Mouse (Mus musculus): Measurements from ENCODE around the gene Ddx19a. TPM values are rescaled to one million over a fixed set of nuclear protein-coding genes. Genes with fewer than 3 reads are reported as not detected.

The Ddx19a gene
- 14.1 and 16.8 TPM in 2 replicates for polyA plus RNA-seq (2016; fragmentation: Nextera tagmentation; extraction: Ambion mirVana)

- H3K27ac ChIP-seq: peak within 1 kb of the TSS; percentile 79
- WGBS: 4% methylated on average over 58 of the region's 58 CpGs
- peaks cover 10% of the 10 kb centered on the region for H3K36me3 ChIP-seq
- ATAC-seq (ENCODE audit: insufficient number of reproducible peaks, insufficient read depth, low FRiP score, low TSS enrichment): peak; percentile 93
- peak within 1 kb of the TSS; percentile 76 for H3K4me3 ChIP-seq
- no peaks in the 10 kb centered on the region for H3K27me3 ChIP-seq
- no peaks in the 10 kb centered on the region for H3K9me3 ChIP-seq
- H3K9ac ChIP-seq: peak within 1 kb of the TSS; percentile 70
- peak within 1 kb of the TSS; percentile 83 for H3K4me2 ChIP-seq (replicated peaks)
- H3K4me1 ChIP-seq: peaks cover 5% of the 10 kb centered on the region
These were observed at the start of gene Ddx19a for GRCm38 (mm10) chr8:110997547-110998531. Ddx19a (minus strand) TSS chr8:110997800.

DNA sequence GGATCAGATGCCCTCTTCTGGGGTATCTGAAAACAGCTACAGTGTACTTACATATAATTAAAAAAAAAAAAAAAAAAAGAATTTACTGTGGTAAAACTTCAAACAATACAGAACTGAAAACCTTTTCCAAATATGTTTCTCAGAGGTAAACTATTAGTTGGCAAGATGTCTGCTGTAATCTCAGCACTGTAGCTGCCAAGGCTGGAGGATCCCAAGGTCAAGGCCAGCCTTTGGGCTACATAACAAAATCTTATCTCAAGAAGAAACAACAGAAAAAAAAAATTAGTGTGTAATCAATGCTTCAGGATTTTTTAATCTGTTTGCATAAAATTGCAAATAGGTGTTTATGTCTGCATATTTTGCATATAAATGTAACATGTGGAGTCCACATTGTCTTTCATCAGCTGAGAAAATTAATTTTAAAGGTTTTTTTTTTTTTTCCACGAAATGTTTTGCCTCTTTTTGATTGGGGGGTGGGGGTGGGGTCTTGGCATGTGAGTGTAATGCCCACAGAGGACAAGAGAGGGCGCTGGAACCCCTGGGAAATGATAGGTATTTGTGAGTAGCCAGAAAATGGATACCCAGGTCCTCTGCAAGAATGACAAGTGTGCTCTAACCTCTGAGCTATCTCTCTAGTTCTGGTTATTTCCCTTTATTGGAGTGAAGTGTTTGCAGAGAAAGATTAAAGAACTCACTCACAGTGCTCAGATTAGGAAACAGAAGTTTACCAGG, 46.6 kb upstream of the Ddx19a start:
- WGBS: 44% methylated on average over 2 of the region's 2 CpGs
- no peak for ATAC-seq (ENCODE audit: insufficient number of reproducible peaks, insufficient read depth, low FRiP score, low TSS enrichment)
- Histone ChIP-seq H3K4me3 (no peak overlapping the region), H3K27me3 (no peaks in the 10 kb centered on the region), H3K4me1 (no peaks in the 10 kb centered on the region), H3K27ac (no peak overlapping the region), H3K4me2 (replicated peaks) (no peak overlapping the region), H3K9me3 (no peaks in the 10 kb centered on the region), H3K36me3 (peaks cover 96% of the 10 kb centered on the region), H3K9ac (no peak overlapping the region)

DNA sequence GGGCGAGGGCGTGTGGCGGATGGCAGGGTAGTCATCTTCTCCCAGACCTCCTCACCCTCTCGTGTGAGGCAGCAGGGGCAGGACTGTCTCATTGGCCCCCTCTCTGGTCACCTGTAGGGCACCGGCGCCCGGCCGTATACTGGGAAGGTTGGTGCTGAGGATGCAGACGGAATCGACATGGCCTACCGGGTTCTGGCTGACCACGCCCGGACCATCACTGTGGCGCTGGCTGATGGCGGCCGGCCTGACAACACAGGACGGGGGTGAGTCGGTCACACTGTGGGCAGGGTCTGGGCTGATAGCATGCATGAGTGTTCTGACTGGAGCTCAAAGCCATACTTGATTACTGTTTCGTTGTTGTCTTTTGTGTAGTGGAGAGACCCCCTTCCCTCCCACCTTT, 44.9 kb upstream of the Ddx19a start:
- H3K36me3 ChIP-seq: peaks cover 92% of the 10 kb centered on the region
- no peak overlapping the region for H3K4me3 ChIP-seq
- H3K9ac ChIP-seq: no peak overlapping the region
- no peak for ATAC-seq (ENCODE audit: insufficient number of reproducible peaks, insufficient read depth, low FRiP score, low TSS enrichment)
- H3K27ac ChIP-seq: no peak overlapping the region
- H3K4me1 ChIP-seq: no peaks in the 10 kb centered on the region
- WGBS: 96% methylated on average over 19 of the region's 19 CpGs
- H3K27me3 ChIP-seq: no peaks in the 10 kb centered on the region
- H3K4me2 ChIP-seq (replicated peaks): no peak overlapping the region
- no peaks in the 10 kb centered on the region for H3K9me3 ChIP-seq

GRCm38 (mm10) chr8:111036591-111036990, 39.0 kb upstream of the Ddx19a start:
- peaks cover 44% of the 10 kb centered on the region for H3K36me3 ChIP-seq
- WGBS: 95% methylated on average over 15 of the region's 15 CpGs
- no peak for ATAC-seq (ENCODE audit: insufficient number of reproducible peaks, insufficient read depth, low FRiP score, low TSS enrichment)

GRCm38 (mm10) chr8:111034276-111034675, 36.7 kb upstream of the Ddx19a start:
- Histone ChIP-seq H3K9ac (peak overlapping the region; percentile 73), H3K4me2 (replicated peaks) (peak overlapping the region; percentile 66), H3K36me3 (peaks cover 24% of the 10 kb centered on the region), H3K4me3 (peak overlapping the region; percentile 77), H3K27me3 (no peaks in the 10 kb centered on the region), H3K4me1 (peaks cover 15% of the 10 kb centered on the region), H3K9me3 (no peaks in the 10 kb centered on the region), H3K27ac (peak overlapping the region; percentile 65)
- WGBS: 20% methylated on average over 12 of the region's 12 CpGs
- ATAC-seq (ENCODE audit: insufficient number of reproducible peaks, insufficient read depth, low FRiP score, low TSS enrichment): 0 out of 2 replicates have a peak, but pooled peaks have one; percentile 8

More at GRCm38 (mm10) chr8:111036591-111036990, 39.0 kb upstream of the Ddx19a start:
- no peak overlapping the region for H3K9ac ChIP-seq
- no peak overlapping the region for H3K4me3 ChIP-seq
- no peaks in the 10 kb centered on the region for H3K9me3 ChIP-seq
- H3K4me1 ChIP-seq: peaks cover 15% of the 10 kb centered on the region
- H3K27me3 ChIP-seq: no peaks in the 10 kb centered on the region
- no peak overlapping the region for H3K27ac ChIP-seq
- no peak overlapping the region for H3K4me2 ChIP-seq (replicated peaks)

- peaks cover 15% of the 10 kb centered on the region for H3K4me1 ChIP-seq
- H3K36me3 ChIP-seq: peaks cover 18% of the 10 kb centered on the region
- H3K9me3 ChIP-seq: no peaks in the 10 kb centered on the region
- H3K27ac ChIP-seq: peak overlapping the region; percentile 65
- 6% methylated on average over 37 of the region's 37 CpGs for WGBS
- peak overlapping the region; percentile 77 for H3K4me3 ChIP-seq
- ATAC-seq (ENCODE audit: insufficient number of reproducible peaks, insufficient read depth, low FRiP score, low TSS enrichment): peak; percentile 92
- no peaks in the 10 kb centered on the region for H3K27me3 ChIP-seq
- peak overlapping the region; percentile 73 for H3K9ac ChIP-seq
- peak overlapping the region; percentile 66 for H3K4me2 ChIP-seq (replicated peaks)
These were observed 36.0 kb upstream of the Ddx19a start for GRCm38 (mm10) chr8:111033482-111034215.

GRCm38 (mm10) chr8:111032916-111033315, 35.3 kb upstream of the Ddx19a start, which contains the start of gene Aars:
Aars (plus strand) TSS chr8:111033144.
- Histone ChIP-seq H3K4me1 (peaks cover 15% of the 10 kb centered on the region), H3K27me3 (no peaks in the 10 kb centered on the region), H3K4me2 (replicated peaks) (peak within 1 kb of the TSS; percentile 66), H3K9ac (peak within 1 kb of the TSS; percentile 73), H3K9me3 (no peaks in the 10 kb centered on the region), H3K4me3 (peak within 1 kb of the TSS; percentile 77), H3K36me3 (peaks cover 12% of the 10 kb centered on the region), H3K27ac (peak within 1 kb of the TSS; percentile 65)
- ATAC-seq (ENCODE audit: insufficient number of reproducible peaks, insufficient read depth, low FRiP score, low TSS enrichment): no peak
- 94% methylated on average over 7 of the region's 7 CpGs for WGBS

DNA sequence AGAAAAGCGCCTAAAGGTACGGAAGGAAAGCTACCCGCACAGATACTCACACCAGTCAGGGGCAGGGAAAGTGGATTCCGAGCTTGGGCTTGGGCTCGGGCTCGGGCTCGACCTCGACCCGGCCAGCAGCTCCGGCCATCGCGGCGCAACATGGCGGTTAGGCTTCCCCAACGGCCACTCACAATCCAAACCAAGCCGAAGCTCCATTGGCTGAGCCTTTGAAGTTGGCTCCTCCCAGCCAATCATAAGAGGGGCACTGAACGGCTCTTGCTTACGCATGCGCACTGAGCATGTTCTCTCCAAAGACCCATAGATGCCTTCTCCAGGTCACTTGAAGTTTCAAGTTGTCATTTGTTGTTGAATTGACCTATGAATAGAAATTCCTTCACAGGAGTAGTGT, 34.0 kb upstream of the Ddx19a start, which contains the start of gene Ddx19b:
TSS of gene Ddx19b (minus strand) at position 180 of the 400 bp plus-strand sequence.
- Histone ChIP-seq H3K9me3 (no peaks in the 10 kb centered on the region), H3K27me3 (no peaks in the 10 kb centered on the region), H3K36me3 (peaks cover 4% of the 10 kb centered on the region; the same call in 1 of the 2 replicates), H3K4me2 (replicated peaks) (no peak within 1 kb of the TSS), H3K27ac (no peak within 1 kb of the TSS), H3K9ac (no peak within 1 kb of the TSS), H3K4me3 (no peak within 1 kb of the TSS), H3K4me1 (peaks cover 15% of the 10 kb centered on the region)
- WGBS: 96% methylated on average over 19 of the region's 19 CpGs
- no peak for ATAC-seq (ENCODE audit: insufficient number of reproducible peaks, insufficient read depth, low FRiP score, low TSS enrichment)

DNA sequence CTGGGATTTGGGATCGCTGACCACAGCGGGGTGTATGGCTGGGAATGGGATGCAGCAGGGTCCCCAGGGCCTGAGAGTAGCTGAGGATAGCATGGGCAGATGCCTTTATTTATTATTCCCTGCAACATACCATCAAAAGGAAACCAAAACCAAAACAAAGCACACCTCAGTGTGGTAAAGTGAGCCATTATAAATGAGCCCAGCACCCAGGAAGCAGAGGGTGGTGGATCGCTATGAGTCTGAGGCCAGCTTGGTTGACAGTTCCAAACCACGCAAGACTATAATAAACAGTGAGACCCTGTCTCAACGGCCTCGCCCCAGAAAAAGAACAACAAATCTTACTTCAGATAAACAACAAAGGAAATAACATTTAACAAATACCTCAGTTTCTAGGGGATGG, 32.4 kb upstream of the Ddx19a start:
- no peaks in the 10 kb centered on the region for H3K36me3 ChIP-seq
- no peak overlapping the region for H3K9ac ChIP-seq
- WGBS: 80% methylated on average over 6 of the region's 6 CpGs
- no peak overlapping the region for H3K4me3 ChIP-seq
- H3K4me2 ChIP-seq (replicated peaks): no peak overlapping the region
- no peaks in the 10 kb centered on the region for H3K9me3 ChIP-seq
- no peak for ATAC-seq (ENCODE audit: insufficient number of reproducible peaks, insufficient read depth, low FRiP score, low TSS enrichment)
- peaks cover 8% of the 10 kb centered on the region for H3K4me1 ChIP-seq
- no peaks in the 10 kb centered on the region for H3K27me3 ChIP-seq
- no peak overlapping the region for H3K27ac ChIP-seq

DNA sequence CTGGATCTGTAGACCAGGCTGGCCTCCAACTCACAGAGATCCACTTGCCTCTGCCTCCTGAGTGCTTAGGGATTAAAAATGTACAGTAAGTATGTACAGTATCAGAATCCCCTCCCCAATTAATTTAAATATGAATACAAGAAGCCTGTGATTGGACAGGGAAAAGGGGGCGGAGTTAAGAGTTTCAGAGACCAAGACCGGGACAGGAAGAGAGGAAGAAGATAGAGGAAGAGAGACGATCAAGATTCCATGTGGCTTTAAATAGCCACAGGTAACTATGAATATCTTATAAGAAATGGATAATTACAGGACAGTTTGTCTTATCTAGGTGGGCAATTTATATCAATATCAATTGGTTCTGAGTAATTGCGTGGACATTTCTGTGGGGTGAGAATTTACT, 32.0 kb upstream of the Ddx19a start:
- no peak for ATAC-seq (ENCODE audit: insufficient number of reproducible peaks, insufficient read depth, low FRiP score, low TSS enrichment)
- Histone ChIP-seq H3K9me3 (no peaks in the 10 kb centered on the region), H3K4me3 (no peak overlapping the region), H3K4me2 (replicated peaks) (no peak overlapping the region), H3K9ac (no peak overlapping the region), H3K27ac (no peak overlapping the region), H3K27me3 (no peaks in the 10 kb centered on the region), H3K36me3 (no peaks in the 10 kb centered on the region), H3K4me1 (peaks cover 4% of the 10 kb centered on the region)
- 51% methylated on average over 4 of the region's 4 CpGs for whole genome bisulfite sequencing

DNA sequence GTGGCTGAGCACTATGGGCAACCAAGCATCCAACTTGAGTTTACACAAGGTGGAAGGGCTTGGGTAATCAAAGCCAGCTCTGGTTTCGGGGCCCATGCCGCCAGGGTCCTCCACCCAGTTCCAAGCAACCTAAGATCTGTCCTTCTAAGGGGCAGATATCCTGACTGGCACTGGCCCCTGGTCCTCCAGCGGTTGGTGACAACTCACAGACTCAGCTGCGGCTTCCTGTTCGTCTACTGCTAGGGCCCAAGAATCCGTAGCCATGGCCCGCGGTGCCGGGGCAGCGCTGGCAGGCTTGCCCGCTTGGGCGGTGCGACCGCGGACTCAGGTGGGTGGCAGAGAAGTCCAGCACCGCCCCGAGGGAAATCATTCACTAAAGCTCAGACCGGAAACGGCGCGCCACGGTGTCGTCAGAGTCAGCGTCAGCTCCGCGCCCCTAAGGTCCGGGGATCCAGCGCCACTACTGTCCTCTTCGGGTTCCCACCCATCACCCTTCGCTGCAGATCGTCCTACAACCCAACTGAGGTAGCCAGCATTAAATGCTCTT, 29.9 kb upstream of the Ddx19a start:
- Histone ChIP-seq H3K4me3 (peak overlapping the region; percentile 78), H3K9me3 (no peaks in the 10 kb centered on the region), H3K4me2 (replicated peaks) (peak overlapping the region; percentile 62), H3K27ac (no peak overlapping the region), H3K9ac (peak overlapping the region; percentile 80), H3K27me3 (no peaks in the 10 kb centered on the region), H3K36me3 (no peaks in the 10 kb centered on the region), H3K4me1 (no peaks in the 10 kb centered on the region)
- ATAC-seq (ENCODE audit: insufficient number of reproducible peaks, insufficient read depth, low FRiP score, low TSS enrichment): 0 out of 2 replicates have a peak, but pooled peaks have one; percentile 80
- WGBS: under 1% methylated on average over 31 of the region's 31 CpGs
